Mouse (Mus musculus): ENCODE measurements around the gene Alox5ap. TPM values are rescaled to one million over a fixed set of nuclear protein-coding genes. Genes with fewer than 3 reads are reported as not detected.
A peak's percentile ranks its signal among the peaks of the same experiment; 100 is the strongest.

Gene Alox5ap
- polyA plus RNA-seq, 1 experiment from 2014 or later, result 9.5 TPM

- DNase-seq (ENCODE audit: low spot score), result no peak
- WGBS, result 92% methylated on average over 4 of the region's 4 CpGs
- Histone ChIP-seq H3K27ac (no peak overlapping the region), H3K9me3 (ENCODE audit: control insufficient read depth, low read length) (no peaks in the 10 kb centered on the region), H3K4me1 (replicated peaks; ENCODE audit: control insufficient read depth, insufficient read depth, low read length) (peaks cover 12% of the 10 kb centered on the region), H3K4me3 (replicated peaks; ENCODE audit: low read length) (no peak overlapping the region), H3K9ac (no peak overlapping the region), H3K27me3 (ENCODE audit: control insufficient read depth, insufficient read depth, low read length) (no peaks in the 10 kb centered on the region), H3K36me3 (replicated peaks; ENCODE audit: control insufficient read depth, insufficient read depth) (no peaks in the 10 kb centered on the region), H3K4me2 (replicated peaks) (no peak overlapping the region)
- no peak for ATAC-seq (ENCODE audit: low FRiP score)
These were observed 68.2 kb downstream of the Alox5ap start for GRCm38 (mm10) chr5:149332787-149333186.

- H3K27me3 ChIP-seq (ENCODE audit: control insufficient read depth, insufficient read depth, low read length), result no peaks in the 10 kb centered on the region
- ATAC-seq (ENCODE audit: low FRiP score), result no peak
- no peak overlapping the region for H3K4me2 ChIP-seq (replicated peaks)
- WGBS, result 86% methylated on average over 8 of the region's 8 CpGs
- H3K9me3 ChIP-seq (ENCODE audit: control insufficient read depth, low read length), result no peaks in the 10 kb centered on the region
- peaks cover 9% of the 10 kb centered on the region for H3K4me1 ChIP-seq (replicated peaks; ENCODE audit: control insufficient read depth, insufficient read depth, low read length)
- no peak overlapping the region for H3K27ac ChIP-seq
- DNase-seq (ENCODE audit: low spot score), result no peak
- no peak overlapping the region for H3K9ac ChIP-seq
- H3K4me3 ChIP-seq (replicated peaks; ENCODE audit: low read length), result no peak overlapping the region
- H3K36me3 ChIP-seq (replicated peaks; ENCODE audit: control insufficient read depth, insufficient read depth), result no peaks in the 10 kb centered on the region
These were observed 69.6 kb downstream of the Alox5ap start for GRCm38 (mm10) chr5:149333941-149334698.

- no peak overlapping the region for H3K9ac ChIP-seq
- 93% methylated on average over 12 of the region's 12 CpGs for WGBS
- H3K9me3 ChIP-seq (ENCODE audit: control insufficient read depth, low read length), result no peaks in the 10 kb centered on the region
- H3K4me1 ChIP-seq (replicated peaks; ENCODE audit: control insufficient read depth, insufficient read depth, low read length), result 0 out of 2 replicates have a peak, but pooled peaks cover under 1% of the 10 kb centered on the region
- DNase-seq (ENCODE audit: low spot score), result no peak
- H3K4me2 ChIP-seq (replicated peaks), result no peak overlapping the region
- no peaks in the 10 kb centered on the region for H3K36me3 ChIP-seq (replicated peaks; ENCODE audit: control insufficient read depth, insufficient read depth)
- H3K27ac ChIP-seq, result no peak overlapping the region
- no peak for ATAC-seq (ENCODE audit: low FRiP score)
- H3K4me3 ChIP-seq (replicated peaks; ENCODE audit: low read length), result no peak overlapping the region
- H3K27me3 ChIP-seq (ENCODE audit: control insufficient read depth, insufficient read depth, low read length), result no peaks in the 10 kb centered on the region
These were observed 70.4 kb downstream of the Alox5ap start for GRCm38 (mm10) chr5:149335009-149335408.

GRCm38 (mm10) chr5:149335563-149336238, 71.1 kb downstream of the Alox5ap start:
- Histone ChIP-seq H3K4me3 (replicated peaks; ENCODE audit: low read length) (no peak overlapping the region), H3K27ac (no peak overlapping the region), H3K4me1 (replicated peaks; ENCODE audit: control insufficient read depth, insufficient read depth, low read length) (no peaks in the 10 kb centered on the region), H3K4me2 (replicated peaks) (no peak overlapping the region), H3K36me3 (replicated peaks; ENCODE audit: control insufficient read depth, insufficient read depth) (no peaks in the 10 kb centered on the region), H3K27me3 (ENCODE audit: control insufficient read depth, insufficient read depth, low read length) (no peaks in the 10 kb centered on the region), H3K9me3 (ENCODE audit: control insufficient read depth, low read length) (no peaks in the 10 kb centered on the region), H3K9ac (no peak overlapping the region)
- DNase-seq (ENCODE audit: low spot score) (peak; percentile 86), ATAC-seq (ENCODE audit: low FRiP score) (peak; percentile 76)
- WGBS, result 45% methylated on average over 21 of the region's 21 CpGs

GRCm38 (mm10) chr5:149337148-149337547, 72.6 kb downstream of the Alox5ap start:
- Histone ChIP-seq H3K4me3 (replicated peaks; ENCODE audit: low read length) (no peak overlapping the region), H3K27me3 (ENCODE audit: control insufficient read depth, insufficient read depth, low read length) (no peaks in the 10 kb centered on the region), H3K27ac (no peak overlapping the region), H3K4me1 (replicated peaks; ENCODE audit: control insufficient read depth, insufficient read depth, low read length) (no peaks in the 10 kb centered on the region; the same call in 1 of the 2 replicates), H3K36me3 (replicated peaks; ENCODE audit: control insufficient read depth, insufficient read depth) (no peaks in the 10 kb centered on the region), H3K4me2 (replicated peaks) (no peak overlapping the region), H3K9ac (no peak overlapping the region), H3K9me3 (ENCODE audit: control insufficient read depth, low read length) (no peaks in the 10 kb centered on the region)
- no peak for ATAC-seq (ENCODE audit: low FRiP score)
- no peak for DNase-seq (ENCODE audit: low spot score)
- 85% methylated on average over 10 of the region's 10 CpGs for WGBS

Small RNA genes lying within 50 kb of the gene (microRNA-seq; reads per million reads assigned to microRNA genes)
- not detected for gene Gm24105

Other genes starting within 250 kb of the Alox5ap start
- gene Uspl1, start 80.4 kb upstream of the Alox5ap start, polyA plus RNA-seq (2014; fragmentation: Nextera tagmentation; extraction: Ambion mirVana), result 65.7 and 67.0 TPM in 2 replicates
- 708 and 792 TPM in 2 replicates for gene Hmgb1, start 80.3 kb upstream of the Alox5ap start, polyA plus RNA-seq (2014; fragmentation: Nextera tagmentation; extraction: Ambion mirVana)
- 2.5 and 4.0 TPM in 2 replicates for gene Medag, start 147.0 kb downstream of the Alox5ap start, polyA plus RNA-seq (2014; fragmentation: Nextera tagmentation; extraction: Ambion mirVana)
- gene Tex26, start 174.9 kb downstream of the Alox5ap start, polyA plus RNA-seq (2014; fragmentation: Nextera tagmentation; extraction: Ambion mirVana), result 1.1 and 1.2 TPM in 2 replicates